Mouse (Mus musculus): ENCODE data around the gene Klra6. TPM values are rescaled to one million over a fixed set of nuclear protein-coding genes. Genes with fewer than 3 reads are reported as not detected.
"Not testable (repeated sequence)": the region's sequence is repeated elsewhere in the genome, so short reads cannot be mapped to it uniquely, and the experiment has no call there.

The Klra6 gene
- polyA plus RNA-seq (2012; rRNA removed) = not detected in 2 replicates

DNA sequence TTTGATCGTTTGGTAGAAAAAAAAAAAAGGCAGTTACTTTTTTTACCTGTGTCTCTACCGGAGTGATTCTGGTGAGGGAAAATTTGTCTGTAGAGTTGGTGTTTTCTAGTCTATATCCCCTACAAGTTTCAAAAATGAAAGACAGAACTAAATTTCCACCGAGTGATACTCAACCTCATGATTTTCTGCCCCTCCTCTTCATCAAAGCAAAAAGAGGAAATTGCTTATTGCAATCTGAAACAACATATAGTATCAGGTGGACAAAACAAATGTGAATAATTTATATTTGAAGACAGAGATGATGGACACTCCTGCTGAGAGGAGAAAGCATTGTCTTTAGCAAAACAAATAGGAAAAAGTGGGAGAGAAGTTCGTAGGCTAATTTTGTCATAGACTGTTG, at the start of gene Klra6:
TSS of gene Klra6 (minus strand) at position 101 of the 400 bp plus-strand sequence.
- no peaks in the 10 kb centered on the region for H3K27me3 ChIP-seq (ENCODE audit: control insufficient read depth, insufficient read depth, low read length)
- no peak for TF ChIP-seq POLR2A (IDR thresholded peaks at IDR 0.05; ENCODE audit: control insufficient read depth, low read depth, low read length)

DNA sequence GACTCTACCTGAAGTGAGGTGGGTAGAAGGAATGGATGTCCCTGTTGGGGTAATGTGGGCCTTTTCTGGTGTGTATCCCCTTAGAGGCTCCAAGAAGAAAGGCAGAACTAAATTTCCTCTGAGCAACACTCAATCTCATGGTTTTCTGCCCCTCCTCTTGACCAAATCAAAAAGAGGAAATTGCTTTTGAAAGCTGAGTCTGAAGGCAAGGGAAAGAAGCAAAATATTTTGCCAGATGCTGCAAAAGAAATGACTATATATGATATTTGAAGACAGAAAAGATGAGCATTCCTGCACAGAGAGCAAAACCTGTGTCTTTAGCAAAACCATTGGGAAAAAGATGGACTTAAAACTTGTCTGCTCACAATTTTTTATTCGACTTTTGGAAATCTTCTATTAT, 40.4 kb upstream of the Klra6 start, which contains the start of gene Klra4:
TSS of gene Klra4 (minus strand) at position 101 of the 400 bp plus-strand sequence.
- H3K27ac ChIP-seq (ENCODE audit: control insufficient read depth, insufficient read depth, low read depth, low read length); H3K27me3 ChIP-seq (ENCODE audit: control insufficient read depth, insufficient read depth, low read length); H3K4me3 ChIP-seq (ENCODE audit: control insufficient read depth, low read depth, low read length); H3K4me1 ChIP-seq (ENCODE audit: control insufficient read depth, insufficient read depth, low read length); H3K36me3 ChIP-seq (ENCODE audit: control insufficient read depth, insufficient read depth, low read length): not testable (repeated sequence)

More for the DNA sequence above, at the start of gene Klra6:
- no peaks in the 10 kb centered on the region for H3K4me1 ChIP-seq (ENCODE audit: control insufficient read depth, insufficient read depth, low read length)
- H3K27ac ChIP-seq (ENCODE audit: control insufficient read depth, insufficient read depth, low read depth, low read length) = no peak within 1 kb of the TSS
- no peak within 1 kb of the TSS for H3K4me3 ChIP-seq (ENCODE audit: control insufficient read depth, low read depth, low read length)
- H3K36me3 ChIP-seq (ENCODE audit: control insufficient read depth, insufficient read depth, low read length) = no peaks in the 10 kb centered on the region

GRCm38 (mm10) chr6:130065196-130065595, 38.4 kb upstream of the Klra6 start:
- H3K4me3 ChIP-seq (ENCODE audit: control insufficient read depth, low read depth, low read length) = no peak overlapping the region
- H3K4me1 ChIP-seq (ENCODE audit: control insufficient read depth, insufficient read depth, low read length) = no peaks in the 10 kb centered on the region
- no peak for TF ChIP-seq POLR2A (IDR thresholded peaks at IDR 0.05; ENCODE audit: control insufficient read depth, low read depth, low read length)
- no peak for TF ChIP-seq CTCF (IDR thresholded peaks at IDR 0.05; ENCODE audit: control insufficient read depth, insufficient read depth, insufficient replicate concordance, low read depth, low read length)
- no peaks in the 10 kb centered on the region for H3K36me3 ChIP-seq (ENCODE audit: control insufficient read depth, insufficient read depth, low read length)
- H3K27me3 ChIP-seq (ENCODE audit: control insufficient read depth, insufficient read depth, low read length) = no peaks in the 10 kb centered on the region
- H3K27ac ChIP-seq (ENCODE audit: control insufficient read depth, insufficient read depth, low read depth, low read length) = no peak overlapping the region

GRCm38 (mm10) chr6:130035146-130035545, 8.4 kb upstream of the Klra6 start:
- H3K4me3 ChIP-seq (ENCODE audit: control insufficient read depth, low read depth, low read length); H3K27me3 ChIP-seq (ENCODE audit: control insufficient read depth, insufficient read depth, low read length); H3K4me1 ChIP-seq (ENCODE audit: control insufficient read depth, insufficient read depth, low read length); H3K36me3 ChIP-seq (ENCODE audit: control insufficient read depth, insufficient read depth, low read length); H3K27ac ChIP-seq (ENCODE audit: control insufficient read depth, insufficient read depth, low read depth, low read length): not testable (repeated sequence)

- H3K27me3 ChIP-seq (ENCODE audit: control insufficient read depth, insufficient read depth, low read length); H3K27ac ChIP-seq (ENCODE audit: control insufficient read depth, insufficient read depth, low read depth, low read length); H3K4me3 ChIP-seq (ENCODE audit: control insufficient read depth, low read depth, low read length); H3K36me3 ChIP-seq (ENCODE audit: control insufficient read depth, insufficient read depth, low read length); H3K4me1 ChIP-seq (ENCODE audit: control insufficient read depth, insufficient read depth, low read length): not testable (repeated sequence)
Observed at GRCm38 (mm10) chr6:130031493-130032089, 4.8 kb upstream of the Klra6 start.

Other genes with a start within 250 kb of the Klra6 start
- gene Gm156, start 242.7 kb downstream of the Klra6 start, polyA plus RNA-seq (2012; rRNA removed) = not detected in 2 replicates
- gene Gm17631, start 164.3 kb downstream of the Klra6 start, polyA plus RNA-seq (2012; rRNA removed) = not detected in 2 replicates
- gene Klra17, start 150.3 kb downstream of the Klra6 start, polyA plus RNA-seq (2012; rRNA removed) = not detected in 2 replicates
- not detected in 2 replicates for gene Klra5, start 109.3 kb downstream of the Klra6 start, polyA plus RNA-seq (2012; rRNA removed)
- gene Klra4, start 40.3 kb upstream of the Klra6 start, polyA plus RNA-seq (2012; rRNA removed) = not detected in 2 replicates
- gene Klra8, start 102.9 kb upstream of the Klra6 start, polyA plus RNA-seq (2012; rRNA removed) = 0.09 TPM in 1 of 2 replicates, not detected in the other
- not detected in 2 replicates for gene Klra9, start 166.2 kb upstream of the Klra6 start, polyA plus RNA-seq (2012; rRNA removed)
- gene Klra7, start 206.4 kb upstream of the Klra6 start, polyA plus RNA-seq (2012; rRNA removed) = not detected in 2 replicates